Mouse (Mus musculus): Measurements from ENCODE around the gene Stpg4.

The Stpg4 gene

GRCm38 (mm10) chr17:87378354-87379159 lies 49.0 kb downstream of the Stpg4 start:
- in situ Hi-C loops (cut with MboI, MseI), result no loop called here

- in situ Hi-C loops (cut with MboI, MseI), result no loop called here
Observed at GRCm38 (mm10) chr17:87377536-87377935, 50.0 kb downstream of the Stpg4 start.

GRCm38 (mm10) chr17:87376831-87377471 lies 50.6 kb downstream of the Stpg4 start:
- in situ Hi-C loops (cut with MboI, MseI), result no loop called here

GRCm38 (mm10) chr17:87375941-87376511 lies 51.5 kb downstream of the Stpg4 start:
- in situ Hi-C loops (cut with MboI, MseI), result no loop called here

GRCm38 (mm10) chr17:87373327-87373726 lies 54.2 kb downstream of the Stpg4 start:
- in situ Hi-C loops (cut with MboI, MseI), result no loop called here

- in situ Hi-C loops (cut with MboI, MseI), result no loop called here
Observed at GRCm38 (mm10) chr17:87372189-87372588, 55.4 kb downstream of the Stpg4 start.

- in situ Hi-C loops (cut with MboI, MseI), result no loop called here
Observed at GRCm38 (mm10) chr17:87369270-87369759, 58.2 kb downstream of the Stpg4 start.

GRCm38 (mm10) chr17:87368481-87368880 lies 59.1 kb downstream of the Stpg4 start:
- in situ Hi-C loops (cut with MboI, MseI), result no loop called here

- in situ Hi-C loops (cut with MboI, MseI), result no loop called here
Observed at GRCm38 (mm10) chr17:87367640-87368039, 59.9 kb downstream of the Stpg4 start.

- in situ Hi-C loops (cut with MboI, MseI), result no loop called here
Observed at GRCm38 (mm10) chr17:87367228-87367627, 60.3 kb downstream of the Stpg4 start.

- in situ Hi-C loops (cut with MboI, MseI), result no loop called here
Observed at GRCm38 (mm10) chr17:87366520-87366919, 61.0 kb downstream of the Stpg4 start.

GRCm38 (mm10) chr17:87365268-87365667 lies 62.3 kb downstream of the Stpg4 start:
- in situ Hi-C loops (cut with MboI, MseI), result no loop called here

GRCm38 (mm10) chr17:87364108-87364507 lies 63.4 kb downstream of the Stpg4 start:
- in situ Hi-C loops (cut with MboI, MseI), result no loop called here

GRCm38 (mm10) chr17:87361132-87361531 lies 66.4 kb downstream of the Stpg4 start:
- in situ Hi-C loops (cut with MboI, MseI), result no loop called here

GRCm38 (mm10) chr17:87357506-87357905 lies 70.0 kb downstream of the Stpg4 start:
- in situ Hi-C loops (cut with MboI, MseI), result no loop called here

GRCm38 (mm10) chr17:87356261-87356660 lies 71.3 kb downstream of the Stpg4 start:
- in situ Hi-C loops (cut with MboI, MseI), result no loop called here

- in situ Hi-C loops (cut with MboI, MseI), result no loop called here
Observed at GRCm38 (mm10) chr17:87355456-87355855, 72.1 kb downstream of the Stpg4 start.

GRCm38 (mm10) chr17:87353745-87354320 lies 73.7 kb downstream of the Stpg4 start:
- in situ Hi-C loops (cut with MboI, MseI), result no loop called here

- in situ Hi-C loops (cut with MboI, MseI), result no loop called here
Observed at GRCm38 (mm10) chr17:87352898-87353225, 74.7 kb downstream of the Stpg4 start.

GRCm38 (mm10) chr17:87352106-87352897 lies 75.2 kb downstream of the Stpg4 start:
- in situ Hi-C loops (cut with MboI, MseI), result no loop called here

GRCm38 (mm10) chr17:87351241-87352105 lies 76.1 kb downstream of the Stpg4 start:
- in situ Hi-C loops (cut with MboI, MseI), result no loop called here
